Mouse (Mus musculus): ENCODE results near the gene Olfr1042. TPM values are rescaled to one million over a fixed set of nuclear protein-coding genes. Genes with fewer than 3 reads are reported as not detected.

Gene Olfr1042
- 0.12 TPM in 1 of 2 replicates, not detected in the other for total RNA-seq (2017)

GRCm38 (mm10) chr2:86161738-86162137 is at the start of gene Olfr1042:
TSS of gene Olfr1042 (minus strand) at chr2:86161838.
- ATAC-seq (ENCODE audit: extremely low read depth, insufficient number of reproducible peaks, low FRiP score, poor library complexity, severe bottlenecking), result no peak

- ATAC-seq (ENCODE audit: extremely low read depth, insufficient number of reproducible peaks, low FRiP score, poor library complexity, severe bottlenecking), result no peak
Observed at GRCm38 (mm10) chr2:86202909-86203308, 41.3 kb upstream of the Olfr1042 start, which contains the start of gene Olfr1045. TSS of gene Olfr1045 (minus strand) at chr2:86203009.

- ATAC-seq (ENCODE audit: extremely low read depth, insufficient number of reproducible peaks, low FRiP score, poor library complexity, severe bottlenecking), result 0 out of 2 replicates have a peak, but pooled peaks have one; percentile 64
Observed at GRCm38 (mm10) chr2:86195863-86196262, 34.2 kb upstream of the Olfr1042 start.

GRCm38 (mm10) chr2:86185583-86185982 is 23.9 kb upstream of the Olfr1042 start, which contains the start of gene Olfr52:
TSS of gene Olfr52 (minus strand) at chr2:86185683.
- no peak for ATAC-seq (ENCODE audit: extremely low read depth, insufficient number of reproducible peaks, low FRiP score, poor library complexity, severe bottlenecking)

- no peak for ATAC-seq (ENCODE audit: extremely low read depth, insufficient number of reproducible peaks, low FRiP score, poor library complexity, severe bottlenecking)
Observed at GRCm38 (mm10) chr2:86179950-86180349, 18.3 kb upstream of the Olfr1042 start.

- ATAC-seq (ENCODE audit: extremely low read depth, insufficient number of reproducible peaks, low FRiP score, poor library complexity, severe bottlenecking), result no peak
Observed at GRCm38 (mm10) chr2:86177720-86178119, 16.1 kb upstream of the Olfr1042 start, which contains the start of gene Olfr1044. TSS of gene Olfr1044 (minus strand) at chr2:86177820.

GRCm38 (mm10) chr2:86175422-86175821 is 13.8 kb upstream of the Olfr1042 start:
- ATAC-seq (ENCODE audit: extremely low read depth, insufficient number of reproducible peaks, low FRiP score, poor library complexity, severe bottlenecking), result peak; percentile 91

GRCm38 (mm10) chr2:86167422-86167821 is 5.8 kb upstream of the Olfr1042 start, which contains the start of gene Olfr1043:
TSS of gene Olfr1043 (minus strand) at chr2:86167522.
- no peak for ATAC-seq (ENCODE audit: extremely low read depth, insufficient number of reproducible peaks, low FRiP score, poor library complexity, severe bottlenecking)

GRCm38 (mm10) chr2:86146632-86147031 is 15.0 kb downstream of the Olfr1042 start, which contains the start of gene Olfr1040:
TSS of gene Olfr1040 (minus strand) at chr2:86146732.
- no peak for ATAC-seq (ENCODE audit: extremely low read depth, insufficient number of reproducible peaks, low FRiP score, poor library complexity, severe bottlenecking)

- ATAC-seq (ENCODE audit: extremely low read depth, insufficient number of reproducible peaks, low FRiP score, poor library complexity, severe bottlenecking), result no peak
Observed at GRCm38 (mm10) chr2:86135828-86136227, 25.8 kb downstream of the Olfr1042 start, which contains the start of gene Olfr1039. TSS of gene Olfr1039 (minus strand) at chr2:86135928.

Other genes starting within 250 kb of the Olfr1042 start
- not detected in 2 replicates for gene Olfr1025-ps1, start 246.6 kb downstream of the Olfr1042 start, total RNA-seq (2017)
- not detected in 2 replicates for gene Olfr1026, start 240.3 kb downstream of the Olfr1042 start, total RNA-seq (2017)
- gene Olfr1028, start 211.4 kb downstream of the Olfr1042 start, total RNA-seq (2017), result not detected in 2 replicates
- gene Olfr1029, start 187.9 kb downstream of the Olfr1042 start, total RNA-seq (2017), result not detected in 2 replicates
- gene Olfr1030, start 182.6 kb downstream of the Olfr1042 start, total RNA-seq (2017), result not detected in 2 replicates
- gene Olfr1031, start 171.5 kb downstream of the Olfr1042 start, total RNA-seq (2017), result not detected in 2 replicates
- gene Olfr1032, start 156.3 kb downstream of the Olfr1042 start, total RNA-seq (2017), result not detected in 2 replicates
- gene Olfr1033, start 141.2 kb downstream of the Olfr1042 start, total RNA-seq (2017), result not detected in 2 replicates
- 0.12 TPM in 1 of 2 replicates, not detected in the other for gene Olfr1034, start 116.0 kb downstream of the Olfr1042 start, total RNA-seq (2017)
- not detected in 2 replicates for gene Olfr1036, start 87.8 kb downstream of the Olfr1042 start, total RNA-seq (2017)
- not detected in 2 replicates for gene Olfr1037, start 74.5 kb downstream of the Olfr1042 start, total RNA-seq (2017)
- gene Olfr1039, start 25.9 kb downstream of the Olfr1042 start, total RNA-seq (2017), result 0.12 TPM in 1 of 2 replicates, not detected in the other
- not detected in 2 replicates for gene Olfr1040, start 15.1 kb downstream of the Olfr1042 start, total RNA-seq (2017)
- not detected in 2 replicates for gene Olfr1043, start 5.7 kb upstream of the Olfr1042 start, total RNA-seq (2017)
- gene Olfr1044, start 16.0 kb upstream of the Olfr1042 start, total RNA-seq (2017), result not detected in 2 replicates
- 0.37 TPM in 1 of 2 replicates, not detected in the other for gene Olfr52, start 23.8 kb upstream of the Olfr1042 start, total RNA-seq (2017)
- not detected in 2 replicates for gene Olfr1045, start 41.2 kb upstream of the Olfr1042 start, total RNA-seq (2017)
- not detected in 2 replicates for gene Olfr1046, start 57.5 kb upstream of the Olfr1042 start, total RNA-seq (2017)
- not detected in 2 replicates for gene Olfr1047, start 69.6 kb upstream of the Olfr1042 start, total RNA-seq (2017)
- gene Olfr1048, start 78.5 kb upstream of the Olfr1042 start, total RNA-seq (2017), result not detected in 2 replicates
- not detected in 2 replicates for gene Olfr1049, start 96.5 kb upstream of the Olfr1042 start, total RNA-seq (2017)
- gene Olfr1051, start 117.2 kb upstream of the Olfr1042 start, total RNA-seq (2017), result 0.58 TPM in 1 of 2 replicates, not detected in the other
- not detected in 2 replicates for gene Olfr1052, start 130.6 kb upstream of the Olfr1042 start, total RNA-seq (2017)
- gene Olfr1053, start 153.4 kb upstream of the Olfr1042 start, total RNA-seq (2017), result not detected in 2 replicates
- gene Olfr1054, start 173.6 kb upstream of the Olfr1042 start, total RNA-seq (2017), result not detected in 2 replicates
- gene Olfr1055, start 188.4 kb upstream of the Olfr1042 start, total RNA-seq (2017), result not detected in 2 replicates
- not detected in 2 replicates for gene Olfr1056, start 200.6 kb upstream of the Olfr1042 start, total RNA-seq (2017)
- gene Olfr1057, start 216.6 kb upstream of the Olfr1042 start, total RNA-seq (2017), result not detected in 2 replicates
- gene Olfr1058, start 226.7 kb upstream of the Olfr1042 start, total RNA-seq (2017), result not detected in 2 replicates

All from neutrophil, adult 5-6 weeks (primary cell).